Mouse (Mus musculus) C2C12 (cell line): ENCODE data around the gene Pcnx2.

Experiments
- CTCF ChIP-seq: IDR thresholded peaks from one replicate; pipeline ENCODE4 v1.5.1; 2011; ENCODE audit not compliant: control insufficient read depth, insufficient read depth, insufficient read length
- MAX ChIP-seq: IDR thresholded peaks from one replicate; pipeline ENCODE4 v1.6.1; 2011; ENCODE audit warnings: mild to moderate bottlenecking, control low read depth
- MYOD1 ChIP-seq: IDR thresholded peaks from one replicate; pipeline ENCODE4 v1.6.1; 2011; ENCODE audit warnings: low read depth; ENCODE audit not compliant: control insufficient read depth, insufficient read length
- MYOG ChIP-seq: IDR thresholded peaks from one replicate; pipeline ENCODE4 v1.6.1; 2011; ENCODE audit not compliant: control insufficient read depth, insufficient read length; ENCODE audit errors: extremely low read depth

DNA sequence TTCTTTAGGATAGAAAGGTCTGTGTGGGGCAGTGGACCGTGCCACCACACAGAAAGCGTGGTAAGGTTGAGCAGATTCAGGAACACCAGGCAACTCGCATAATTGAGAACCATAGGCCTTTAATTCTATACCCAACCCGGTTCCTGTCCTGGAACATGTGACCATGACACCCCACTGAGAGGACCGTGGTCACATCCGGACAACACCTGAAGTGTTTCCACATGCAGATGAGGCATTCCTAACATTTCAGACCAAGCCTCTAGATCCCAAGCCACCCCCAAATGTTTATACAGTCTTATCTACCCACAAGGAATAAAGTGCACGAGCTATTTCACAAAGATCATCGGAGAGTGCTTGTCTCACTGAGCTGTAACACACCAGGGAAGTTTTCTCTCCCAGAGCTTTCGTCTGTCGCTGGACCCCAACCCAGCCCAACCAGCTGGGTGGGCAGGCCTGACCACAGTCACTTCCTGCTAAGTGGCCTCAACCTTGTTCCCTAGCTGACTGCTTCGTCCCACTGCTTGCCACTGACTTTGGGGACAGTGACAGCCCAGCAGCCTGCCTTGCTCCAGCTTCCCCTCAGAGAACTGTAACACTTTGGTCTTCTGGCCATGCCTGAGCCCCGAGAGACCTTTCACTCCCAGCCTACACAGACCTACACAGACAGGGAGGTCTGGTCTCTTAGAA, 120.5 kb downstream of the Pcnx2 start:
- TF ChIP-seq CTCF (no peak), MYOD1 (no peak), MAX (no peak), MYOG (no peak)
